Mouse (Mus musculus) ES-Bruce4 (cell line): ENCODE measurements around the gene Tox2. TPM values are rescaled to one million over a fixed set of nuclear protein-coding genes. Genes with fewer than 3 reads are reported as not detected.
A peak's percentile ranks its signal among the peaks of the same experiment; 100 is the strongest.

ENCODE experiments used
- H3K27ac ChIP-seq: 2 replicates; pipeline ENCODE4 v1.5.1; 2012; ENCODE audit warnings: low read length, inconsistent platforms; ENCODE audit not compliant: insufficient read depth
- H3K27me3 ChIP-seq: 2 replicates; pipeline ENCODE4 v1.6.1; 2012; ENCODE audit warnings: mild to moderate bottlenecking, low read length, inconsistent platforms; ENCODE audit not compliant: control insufficient read depth, poor library complexity, insufficient read depth, severe bottlenecking
- H3K36me3 ChIP-seq: 2 replicates; pipeline ENCODE4 v1.6.1; 2012; ENCODE audit warnings: inconsistent platforms, mild to moderate bottlenecking, low read length, moderate library complexity; ENCODE audit not compliant: control insufficient read depth, poor library complexity, insufficient read depth, severe bottlenecking
- H3K4me1 ChIP-seq: one replicate; pipeline ENCODE4 v1.8.1; 2011; ENCODE audit warnings: low read length; ENCODE audit not compliant: control insufficient read depth, insufficient read depth
- H3K4me3 ChIP-seq: 2 replicates; pipeline ENCODE4 v1.5.1; 2011; ENCODE audit warnings: low read depth, mild to moderate bottlenecking, low read length
- H3K9ac ChIP-seq: 2 replicates; pipeline ENCODE4 v1.6.1; 2012; ENCODE audit warnings: low read depth, mild to moderate bottlenecking, inconsistent platforms; ENCODE audit not compliant: poor library complexity, severe bottlenecking
- H3K9me3 ChIP-seq: replicated peaks from 2 replicates; pipeline ENCODE4 v1.6.1; 2012; ENCODE audit warnings: mild to moderate bottlenecking, low read length, inconsistent platforms; ENCODE audit not compliant: control insufficient read depth, poor library complexity, insufficient read depth, severe bottlenecking
- CTCF ChIP-seq: IDR thresholded peaks from one replicate; pipeline ENCODE4 v1.8.1; 2011; ENCODE audit warnings: low read depth, low read length
- EP300 ChIP-seq: IDR thresholded peaks from 2 replicates; pipeline ENCODE4 v1.6.1; 2011; ENCODE audit warnings: low read depth, low read length; ENCODE audit not compliant: insufficient read depth
- POLR2A ChIP-seq: IDR thresholded peaks from one replicate; pipeline ENCODE4 v1.8.1; 2011; ENCODE audit warnings: low read length; ENCODE audit not compliant: insufficient read depth
- polyA plus RNA-seq: library from polyadenylated mRNA; stranded (reverse); fragments of >200 nt; gene quantifications from 2 replicates; pipeline ENCODE4 v1.2.4, GENCODE M21; 2011; ENCODE audit warnings: low read depth; ENCODE audit not compliant: missing spikeins, insufficient read depth, insufficient read length

Gene Tox2
- polyA plus RNA-seq, 1 experiment: 0.28 TPM

DNA sequence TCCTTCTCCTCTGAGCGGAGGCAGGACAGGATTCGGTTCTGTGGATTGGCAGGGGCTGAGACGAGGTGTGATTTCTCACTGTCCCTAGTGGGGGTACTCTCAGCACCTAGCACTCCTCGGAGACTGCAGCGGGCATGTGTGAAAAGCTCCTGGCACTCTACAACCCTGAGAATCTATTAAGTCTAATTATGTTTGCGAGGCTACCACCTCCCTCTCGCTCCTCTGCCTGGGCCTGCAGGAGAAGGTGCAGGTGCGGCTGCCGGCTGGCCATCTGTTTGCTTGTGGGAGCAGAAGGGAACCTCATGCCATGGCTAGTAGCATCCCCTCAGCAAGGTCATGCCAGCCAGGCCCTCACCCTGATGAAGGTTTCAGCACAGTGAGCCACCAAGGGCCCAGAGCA lies 100.1 kb downstream of the Tox2 start:
- no peaks in the 10 kb centered on the region for H3K9me3 ChIP-seq
- H3K4me1 ChIP-seq: no peaks in the 10 kb centered on the region
- no peaks in the 10 kb centered on the region for H3K36me3 ChIP-seq
- no peak overlapping the region for H3K9ac ChIP-seq
- H3K27me3 ChIP-seq: no peaks in the 10 kb centered on the region
- no peak overlapping the region for H3K27ac ChIP-seq
- TF ChIP-seq CTCF: no peak
- no peak for TF ChIP-seq POLR2A
- TF ChIP-seq EP300: no peak
- no peak overlapping the region for H3K4me3 ChIP-seq

- no peak for TF ChIP-seq CTCF
- no peak for TF ChIP-seq POLR2A
- TF ChIP-seq EP300: no peak
- Histone ChIP-seq H3K36me3 (no peaks in the 10 kb centered on the region), H3K4me1 (no peaks in the 10 kb centered on the region), H3K9ac (no peak overlapping the region), H3K9me3 (no peaks in the 10 kb centered on the region), H3K4me3 (no peak overlapping the region), H3K27me3 (no peaks in the 10 kb centered on the region), H3K27ac (no peak overlapping the region)
Observed at GRCm38 (mm10) chr2:163309376-163309775, 106.5 kb downstream of the Tox2 start.

- Histone ChIP-seq H3K36me3 (no peaks in the 10 kb centered on the region), H3K4me3 (no peak overlapping the region), H3K4me1 (no peaks in the 10 kb centered on the region), H3K27me3 (no peaks in the 10 kb centered on the region), H3K27ac (no peak overlapping the region), H3K9ac (no peak overlapping the region), H3K9me3 (no peaks in the 10 kb centered on the region)
- no peak for TF ChIP-seq POLR2A
- peak; percentile 22 for TF ChIP-seq CTCF
Observed at GRCm38 (mm10) chr2:163310163-163310688, 107.3 kb downstream of the Tox2 start.

- Histone ChIP-seq H3K4me1 (no peaks in the 10 kb centered on the region), H3K9me3 (no peaks in the 10 kb centered on the region), H3K27ac (no peak overlapping the region), H3K36me3 (no peaks in the 10 kb centered on the region), H3K9ac (no peak overlapping the region), H3K4me3 (no peak overlapping the region), H3K27me3 (no peaks in the 10 kb centered on the region)
- TF ChIP-seq EP300 (peak; percentile 41; the same call in 1 of the 2 replicates), CTCF (no peak), POLR2A (no peak)
Observed at GRCm38 (mm10) chr2:163317281-163317680, 114.4 kb downstream of the Tox2 start.

DNA sequence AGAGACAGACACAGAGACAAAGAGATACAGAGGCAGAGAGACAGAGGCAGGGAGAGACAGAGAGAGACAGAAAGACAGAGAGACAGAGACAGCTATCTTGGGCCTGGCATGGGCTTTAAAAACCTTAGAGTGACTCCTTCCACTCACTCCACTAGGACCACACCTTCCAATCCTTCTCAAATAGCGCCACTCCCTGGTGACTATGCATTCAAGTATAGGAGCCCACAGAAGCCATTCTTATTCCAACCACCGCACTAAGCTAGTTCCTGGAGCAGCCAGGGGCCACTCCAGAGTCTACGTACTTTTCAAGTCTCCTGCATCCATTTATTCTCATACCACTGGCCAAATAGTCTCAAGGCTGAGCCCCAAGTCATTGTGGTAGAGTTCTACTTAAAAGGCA lies 115.9 kb downstream of the Tox2 start:
- no peaks in the 10 kb centered on the region for H3K27me3 ChIP-seq
- no peak overlapping the region for H3K9ac ChIP-seq
- no peak overlapping the region for H3K27ac ChIP-seq
- no peak for TF ChIP-seq POLR2A
- TF ChIP-seq CTCF: no peak
- no peak for TF ChIP-seq EP300
- H3K9me3 ChIP-seq: no peaks in the 10 kb centered on the region
- no peaks in the 10 kb centered on the region for H3K36me3 ChIP-seq
- no peak overlapping the region for H3K4me3 ChIP-seq
- no peaks in the 10 kb centered on the region for H3K4me1 ChIP-seq

DNA sequence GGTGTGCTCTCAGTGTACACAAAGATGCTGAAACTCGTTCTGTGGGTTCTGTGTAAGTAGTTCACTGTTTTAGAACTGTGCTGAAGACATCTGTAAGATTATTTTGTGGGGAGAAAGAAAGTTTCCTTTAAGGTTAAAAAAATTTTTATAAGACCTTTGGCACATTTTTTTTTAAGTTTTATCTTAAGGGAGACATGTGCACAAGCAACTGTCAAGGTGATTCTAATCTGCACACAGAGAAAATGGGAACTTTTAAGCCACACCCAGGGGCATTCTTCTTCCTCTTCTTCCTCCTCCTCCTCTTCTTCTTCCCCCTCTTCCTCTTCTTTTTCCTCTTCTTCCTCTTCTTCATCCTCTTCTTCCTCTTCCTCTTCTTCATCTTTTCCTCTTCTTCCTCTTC lies 120.2 kb downstream of the Tox2 start:
- Histone ChIP-seq H3K9ac (no peak overlapping the region), H3K4me3 (no peak overlapping the region), H3K27ac (no peak overlapping the region), H3K9me3 (no peaks in the 10 kb centered on the region), H3K4me1 (no peaks in the 10 kb centered on the region), H3K36me3 (no peaks in the 10 kb centered on the region), H3K27me3 (no peaks in the 10 kb centered on the region)
- no peak for TF ChIP-seq EP300
- no peak for TF ChIP-seq POLR2A
- TF ChIP-seq CTCF: no peak
